Mouse (Mus musculus) kidney, embryonic 16.5 days (tissue): ENCODE data around the gene Cnot3. TPM values are rescaled to one million over a fixed set of nuclear protein-coding genes. Genes with fewer than 3 reads are reported as not detected.

Experiments used
- ATAC-seq: fragments of 200-750 bp; cut with Nextera tagmentation; 2 replicates; pipeline ENCODE4 v1.8.0; 2017; ENCODE audit warnings: moderate TSS enrichment; ENCODE audit not compliant: low FRiP score, low TSS enrichment
- H3K27ac ChIP-seq: fragments of 300-500 bp; sonication (generic); 2 replicates; pipeline ENCODE4 v1.5.1; 2014; ENCODE audit warnings: low read length
- H3K27me3 ChIP-seq: fragments of 300-500 bp; sonication (generic); 2 replicates; pipeline ENCODE4 v1.6.1; 2014; ENCODE audit warnings: low read length, control low read depth, mixed read lengths; ENCODE audit not compliant: insufficient read depth
- H3K36me3 ChIP-seq: fragments of 300-500 bp; sonication (generic); 2 replicates; pipeline ENCODE4 v1.6.1; 2014; ENCODE audit warnings: low read length, control low read depth, mixed read lengths; ENCODE audit not compliant: insufficient read depth
- H3K4me1 ChIP-seq: fragments of 300-500 bp; sonication (generic); 2 replicates; pipeline ENCODE4 v1.6.1; 2014; ENCODE audit warnings: low read length, control low read depth, mixed read lengths; ENCODE audit not compliant: insufficient read depth
- H3K4me2 ChIP-seq: fragments of 300-500 bp; sonication (generic); replicated peaks from 2 replicates; pipeline ENCODE4 v1.6.1; 2014; ENCODE audit warnings: low read depth, low read length
- H3K4me3 ChIP-seq: fragments of 300-500 bp; sonication (generic); 2 replicates; pipeline ENCODE4 v1.5.1; 2014; ENCODE audit warnings: mild to moderate bottlenecking, low read length
- H3K9ac ChIP-seq: fragments of 300-500 bp; sonication (generic); replicated peaks from 2 replicates; pipeline ENCODE4 v1.6.1; 2014; ENCODE audit warnings: low read length
- H3K9me3 ChIP-seq: fragments of 300-500 bp; sonication (generic); 2 replicates; pipeline ENCODE4 v1.6.1; 2016; ENCODE audit warnings: low read length, control low read depth
- WGBS: fragments of 180-500 bp; shearing (Covaris S2); extraction: QIAGEN DNeasy Blood & Tissue Kit; methylation state at CpG from one replicate; pipeline ENCODE4 v1.1.7; 2014; 5-methylcytosine and 5-hydroxymethylcytosine counted together
- polyA plus RNA-seq: library from polyadenylated mRNA; unstranded; fragments of >200 nt; fragmentation: Nextera tagmentation; extraction: Ambion mirVana; gene quantifications from 2 replicates; pipeline ENCODE4 v1.2.1, GENCODE M21; 2015

The Cnot3 gene
- polyA plus RNA-seq, 1 experiment from 2014 or later, result 65.3 TPM

DNA sequence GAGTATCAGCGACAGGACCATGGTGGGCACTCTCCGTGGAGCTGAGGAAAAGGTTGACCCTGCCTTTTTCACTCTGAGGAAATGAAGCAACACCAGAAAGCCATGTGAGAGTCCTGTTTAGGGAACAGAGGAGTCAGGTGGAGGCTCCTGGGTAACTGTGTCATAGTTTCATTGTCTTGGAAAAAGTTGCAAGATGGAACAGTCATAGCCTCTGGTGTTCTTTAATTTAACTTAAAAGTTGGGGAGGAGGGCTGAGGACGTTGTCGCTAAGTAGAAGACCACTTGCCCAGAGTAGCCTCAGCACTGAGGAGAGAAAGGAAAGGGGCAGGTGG, 29.0 kb upstream of the Cnot3 start, which contains the start of gene Oscar:
TSS of gene Oscar (minus strand) at position 101 of the 332 bp plus-strand sequence.
- Histone ChIP-seq H3K4me2 (peak within 1 kb of the TSS; percentile 75; the same call in 1 of the 2 replicates), H3K9ac (no peak within 1 kb of the TSS), H3K36me3 (peaks cover 15% of the 10 kb centered on the region), H3K4me1 (peaks cover 5% of the 10 kb centered on the region), H3K27me3 (no peaks in the 10 kb centered on the region), H3K4me3 (peak within 1 kb of the TSS; percentile 64), H3K9me3 (no peaks in the 10 kb centered on the region), H3K27ac (no peak within 1 kb of the TSS)
- 84% methylated on average over 4 of the region's 4 CpGs for WGBS
- no peak for ATAC-seq

DNA sequence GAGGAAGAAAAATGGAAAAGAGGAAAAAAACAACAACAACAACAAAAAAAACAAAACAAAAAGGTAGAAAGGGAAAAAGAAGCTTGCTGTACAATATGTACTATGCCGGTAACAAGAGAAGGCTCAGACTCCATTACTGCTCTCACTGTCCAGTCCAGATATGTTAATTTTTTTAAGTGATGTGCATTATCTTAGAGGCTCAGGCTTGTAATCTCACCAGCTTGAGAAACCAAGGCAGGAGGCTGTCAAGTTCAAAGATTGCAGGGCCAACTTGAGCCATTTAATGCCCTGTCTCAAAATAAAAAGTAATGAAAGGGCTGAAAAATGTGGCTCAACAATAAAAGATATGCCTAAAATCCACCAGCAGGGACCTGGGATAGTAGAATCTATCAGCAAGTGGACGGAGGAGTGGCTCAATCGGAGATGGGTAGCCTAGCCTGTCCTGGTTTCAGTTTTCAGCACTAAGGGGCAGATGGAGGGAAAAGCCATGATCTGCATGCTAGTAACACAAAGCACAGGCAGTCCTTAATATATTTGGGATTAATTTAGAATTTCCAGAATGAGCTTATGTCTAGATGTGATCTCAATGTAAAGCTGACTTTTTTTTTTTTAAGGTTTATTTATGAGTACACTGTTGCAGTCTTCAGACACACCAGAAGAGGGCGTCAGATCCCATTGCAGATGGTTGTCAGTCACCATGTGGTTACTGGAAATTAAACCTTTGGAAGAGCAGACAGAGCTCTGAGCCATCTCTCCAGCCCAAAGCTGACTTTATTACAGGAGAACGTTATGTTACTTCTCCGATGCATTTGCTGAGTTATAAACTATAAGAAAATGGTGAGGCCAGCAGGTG, 28.5 kb upstream of the Cnot3 start:
- Histone ChIP-seq H3K27me3 (no peaks in the 10 kb centered on the region), H3K4me1 (peaks cover 5% of the 10 kb centered on the region), H3K27ac (no peak overlapping the region), H3K4me3 (peak overlapping the region; percentile 64), H3K9me3 (no peaks in the 10 kb centered on the region), H3K9ac (no peak overlapping the region), H3K36me3 (peaks cover 15% of the 10 kb centered on the region), H3K4me2 (peak overlapping the region; percentile 75; the same call in 1 of the 2 replicates)
- 37% methylated on average over 6 of the region's 6 CpGs for WGBS
- ATAC-seq, result peak; percentile 25; the same call in 1 of the 2 replicates

DNA sequence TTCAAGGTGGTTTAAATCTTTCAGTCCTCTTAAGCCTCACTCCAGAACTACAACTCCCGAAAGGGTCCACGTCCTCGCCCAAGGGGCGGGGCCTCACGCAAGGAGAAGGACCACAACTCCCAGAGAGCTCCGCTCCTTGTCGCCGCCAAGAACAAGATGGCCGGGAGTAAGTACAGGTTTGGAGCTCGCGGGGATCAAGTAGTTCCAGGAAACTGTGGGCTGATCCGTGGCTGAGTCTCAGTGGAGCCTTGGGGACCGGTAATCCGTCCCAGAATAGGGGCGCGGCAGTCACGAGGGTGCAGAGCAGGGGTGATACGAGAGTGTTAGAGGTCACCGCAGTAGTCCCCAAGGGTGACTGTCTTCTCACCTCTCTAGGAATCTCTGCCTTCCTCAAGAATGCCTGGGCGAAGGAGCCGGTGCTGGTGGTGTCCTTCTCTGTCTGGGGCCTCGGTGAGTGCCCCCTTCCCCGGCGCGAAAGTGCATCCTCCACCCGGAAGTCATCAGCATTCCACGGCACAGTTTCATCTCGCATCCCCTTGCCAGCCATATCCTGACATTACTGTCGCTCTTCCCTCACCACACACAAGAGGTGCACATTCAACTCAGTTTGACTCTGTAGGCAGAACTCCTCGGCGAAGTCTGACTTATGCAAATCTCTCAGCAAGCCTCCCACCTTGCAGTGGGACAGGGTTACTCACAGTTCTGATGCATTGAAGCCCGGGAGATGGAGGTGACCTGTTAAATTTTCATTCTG, 27.6 kb upstream of the Cnot3 start, which contains the start of gene Ndufa3:
TSS of gene Ndufa3 (plus strand) at position 132 of the 754 bp plus-strand sequence.
- Histone ChIP-seq H3K36me3 (peaks cover 22% of the 10 kb centered on the region), H3K4me1 (peaks cover 5% of the 10 kb centered on the region), H3K9ac (peak within 1 kb of the TSS; percentile 78), H3K4me2 (peak within 1 kb of the TSS; percentile 75), H3K4me3 (peak within 1 kb of the TSS; percentile 64), H3K27me3 (no peaks in the 10 kb centered on the region), H3K9me3 (no peaks in the 10 kb centered on the region), H3K27ac (peak within 1 kb of the TSS; percentile 19)
- 1% methylated on average over 32 of the region's 32 CpGs for WGBS
- ATAC-seq, result peak; percentile 96

- Histone ChIP-seq H3K9ac (peak overlapping the region; percentile 88), H3K9me3 (no peaks in the 10 kb centered on the region), H3K27me3 (no peaks in the 10 kb centered on the region), H3K4me2 (peak overlapping the region; percentile 98), H3K4me3 (peak overlapping the region; percentile 71), H3K4me1 (peaks cover 22% of the 10 kb centered on the region), H3K27ac (0 out of 2 replicates have a peak overlapping the region, but pooled peaks have one; percentile 88), H3K36me3 (peaks cover 31% of the 10 kb centered on the region)
- 39% methylated on average over 4 of the region's 4 CpGs for WGBS
- peak; percentile 36 for ATAC-seq
Measured at GRCm38 (mm10) chr7:3629030-3629429, 16.0 kb upstream of the Cnot3 start.

GRCm38 (mm10) chr7:3629543-3630477, 15.3 kb upstream of the Cnot3 start, which contains the start of the genes Tfpt and Prpf31:
Gene Tfpt, minus strand, starts transcription at chr7:3629929.
Gene Prpf31, plus strand, starts transcription at chr7:3629985.
- Histone ChIP-seq H3K9me3 (no peaks in the 10 kb centered on the region), H3K27me3 (no peaks in the 10 kb centered on the region), H3K9ac (peak within 1 kb of the TSS; percentile 88), H3K36me3 (peaks cover 28% of the 10 kb centered on the region), H3K4me2 (peak within 1 kb of the TSS; percentile 98), H3K4me3 (peak within 1 kb of the TSS; percentile 71), H3K27ac (peak within 1 kb of the TSS; percentile 88), H3K4me1 (peaks cover 22% of the 10 kb centered on the region)
- WGBS, result 1% methylated on average over 47 of the region's 47 CpGs
- ATAC-seq, result peak; percentile 86

- H3K36me3 ChIP-seq, result peaks cover 28% of the 10 kb centered on the region
Measured at GRCm38 (mm10) chr7:3630478-3630815, 14.6 kb upstream of the Cnot3 start.

GRCm38 (mm10) chr7:3643412-3643811, 1.7 kb upstream of the Cnot3 start:
- H3K4me3 ChIP-seq, result no peak overlapping the region
- no peaks in the 10 kb centered on the region for H3K27me3 ChIP-seq
- H3K27ac ChIP-seq, result no peak overlapping the region
- ATAC-seq, result no peak
- H3K36me3 ChIP-seq, result peaks cover 30% of the 10 kb centered on the region
- H3K9ac ChIP-seq, result no peak overlapping the region
- peak overlapping the region; percentile 67; the same call in 1 of the 2 replicates for H3K4me2 ChIP-seq
- WGBS, result 69% methylated on average over 5 of the region's 5 CpGs
- H3K4me1 ChIP-seq, result peaks cover 30% of the 10 kb centered on the region
- H3K9me3 ChIP-seq, result no peaks in the 10 kb centered on the region

More at GRCm38 (mm10) chr7:3630478-3630815, 14.6 kb upstream of the Cnot3 start:
- Histone ChIP-seq H3K4me1 (peaks cover 22% of the 10 kb centered on the region), H3K27ac (no peak overlapping the region), H3K9ac (peak overlapping the region; percentile 88), H3K4me3 (peak overlapping the region; percentile 71), H3K4me2 (peak overlapping the region; percentile 95), H3K9me3 (no peaks in the 10 kb centered on the region), H3K27me3 (no peaks in the 10 kb centered on the region)
- WGBS, result 57% methylated on average over 3 of the region's 3 CpGs
- peak; percentile 23; the same call in 1 of the 2 replicates for ATAC-seq

GRCm38 (mm10) chr7:3643843-3644242, 1.2 kb upstream of the Cnot3 start:
- Histone ChIP-seq H3K4me2 (peak overlapping the region; percentile 67), H3K36me3 (peaks cover 26% of the 10 kb centered on the region), H3K9ac (peak overlapping the region; percentile 42), H3K4me1 (peaks cover 34% of the 10 kb centered on the region), H3K4me3 (peak overlapping the region; percentile 76), H3K9me3 (no peaks in the 10 kb centered on the region), H3K27me3 (no peaks in the 10 kb centered on the region), H3K27ac (no peak overlapping the region)
- ATAC-seq, result no peak
- WGBS, result 16% methylated on average over 9 of the region's 9 CpGs

- H3K27ac ChIP-seq, result peak overlapping the region; percentile 73
- H3K36me3 ChIP-seq, result peaks cover 22% of the 10 kb centered on the region
- no peaks in the 10 kb centered on the region for H3K27me3 ChIP-seq
- whole genome bisulfite sequencing, result under 1% methylated on average over 11 of the region's 11 CpGs
- H3K9me3 ChIP-seq, result no peaks in the 10 kb centered on the region
- H3K9ac ChIP-seq, result peak overlapping the region; percentile 42
- ATAC-seq, result no peak
- peak overlapping the region; percentile 76 for H3K4me3 ChIP-seq
- H3K4me2 ChIP-seq, result peak overlapping the region; percentile 67
- H3K4me1 ChIP-seq, result peaks cover 34% of the 10 kb centered on the region
Measured at GRCm38 (mm10) chr7:3644348-3644671, 758 bp upstream of the Cnot3 start.
